Mouse (Mus musculus): ENCODE measurements around the gene Ppp4r2.
"Not testable (repeated sequence)": the region's sequence is repeated elsewhere in the genome, so short reads cannot be mapped to it uniquely, and the experiment has no call there.

Ppp4r2 gene

DNA sequence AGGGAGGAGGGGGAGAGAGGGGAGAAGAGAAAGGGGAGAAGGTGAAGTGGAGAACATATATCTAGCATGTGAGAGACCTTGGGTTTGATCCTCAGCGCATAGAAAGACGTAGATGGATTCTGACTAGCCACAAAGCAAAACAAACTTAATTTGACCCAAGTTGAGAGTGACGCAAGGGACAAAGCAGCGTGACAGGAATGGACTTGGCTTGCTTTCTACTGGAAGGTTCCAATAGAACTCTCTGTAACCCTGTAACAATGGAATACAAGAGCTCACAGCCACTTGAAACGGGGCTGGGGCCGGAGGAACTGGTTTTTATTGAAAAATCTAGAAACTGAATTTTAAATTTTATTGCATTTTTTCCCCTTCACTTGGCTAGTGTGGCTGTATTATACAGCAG, 1.7 kb upstream of the Ppp4r2 start:
- no peak for DNase-seq (ENCODE audit: low spot score)

DNA sequence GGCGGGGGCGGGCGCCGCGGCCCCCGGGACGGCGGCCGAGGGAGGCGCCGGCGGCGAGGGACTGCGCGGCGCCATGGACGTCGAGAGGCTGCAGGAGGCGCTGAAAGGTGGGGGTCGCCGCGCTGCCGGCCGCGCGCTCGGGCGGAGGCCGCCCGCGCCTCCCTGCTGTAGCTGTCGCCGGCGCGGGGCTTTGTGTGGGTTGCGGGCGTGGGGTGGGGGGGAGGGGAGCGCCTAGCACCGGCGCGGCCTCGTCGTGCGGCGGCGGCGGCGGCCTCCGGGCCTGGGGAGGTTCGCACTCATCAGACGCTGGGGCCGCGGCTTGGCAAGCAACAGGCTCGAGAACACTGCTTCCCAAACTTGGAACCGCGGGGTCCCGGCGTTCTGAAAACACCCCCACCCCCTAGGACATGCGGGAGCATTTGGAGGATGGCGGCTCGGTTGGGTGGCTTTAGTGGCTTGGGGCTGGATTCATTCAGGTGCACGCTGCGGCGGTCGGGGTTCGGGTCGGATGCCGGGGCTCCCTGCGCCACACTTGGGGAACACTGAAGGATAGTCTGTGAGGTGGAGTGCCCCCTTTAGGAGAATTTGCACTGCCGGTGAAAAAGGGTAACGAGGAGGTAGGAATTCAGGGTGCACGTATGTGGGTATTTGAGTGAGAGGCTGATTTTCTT, 524 bp downstream of the Ppp4r2 start:
- peak; percentile 69 for DNase-seq (ENCODE audit: low spot score)

- no peak for DNase-seq (ENCODE audit: low spot score)
These were observed 1.2 kb downstream of the Ppp4r2 start for GRCm38 (mm10) chr6:100834489-100835160.

GRCm38 (mm10) chr6:100845058-100845457, 11.6 kb downstream of the Ppp4r2 start:
- DNase-seq (ENCODE audit: low spot score), result no peak

DNA sequence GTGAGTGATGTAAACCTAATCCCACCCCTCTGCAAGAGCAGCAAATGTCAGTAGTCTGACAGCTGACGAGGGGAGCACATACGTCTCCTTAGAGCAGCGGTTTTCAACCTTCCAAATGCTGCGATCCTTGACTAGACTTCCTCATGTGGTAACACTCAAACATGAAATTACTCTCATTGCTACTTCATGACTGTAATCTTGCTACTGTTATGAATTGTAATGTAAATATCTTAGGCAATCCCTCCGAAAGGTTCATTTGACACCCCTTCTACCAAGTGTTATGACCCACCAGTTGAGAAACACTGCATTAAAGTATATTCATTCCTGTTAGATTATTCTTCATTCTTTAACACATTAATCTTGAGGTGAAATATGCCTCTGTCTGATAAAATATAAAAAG, 13.8 kb downstream of the Ppp4r2 start:
- DNase-seq (ENCODE audit: low spot score), result no peak

DNA sequence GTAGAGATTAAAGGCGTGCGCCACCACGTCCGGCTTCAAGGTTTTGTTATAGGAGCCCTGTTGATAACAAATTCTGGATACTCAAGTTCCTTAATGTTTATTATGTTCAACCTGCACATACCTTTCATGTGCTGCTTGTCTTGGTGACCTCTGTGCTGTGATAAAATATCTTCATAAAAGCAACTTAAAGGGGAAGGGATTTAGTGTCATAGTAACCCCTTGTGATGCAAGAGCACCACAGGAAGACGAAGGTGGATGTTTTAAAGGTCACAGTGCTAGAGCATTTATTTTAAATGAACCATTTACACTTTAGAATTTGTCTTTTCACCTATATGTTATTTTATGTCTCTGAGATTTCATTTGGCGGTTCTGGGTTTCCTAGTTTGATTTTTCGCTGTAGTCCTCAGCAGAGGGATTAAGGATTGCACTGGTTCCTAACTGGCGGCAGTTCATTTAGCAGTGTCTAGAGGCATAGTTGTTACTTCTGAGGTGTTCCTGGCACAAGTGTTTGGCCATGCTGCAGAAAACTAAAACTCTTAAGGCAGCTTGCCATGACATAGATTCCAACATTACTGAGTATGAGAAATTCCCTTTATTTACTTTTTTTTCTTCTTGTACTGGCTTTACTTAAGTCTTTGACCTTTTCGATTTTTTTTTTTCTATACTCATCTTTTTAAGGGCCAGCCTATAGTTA, 15.4 kb downstream of the Ppp4r2 start:
- DNase-seq (ENCODE audit: low spot score), result no peak

DNA sequence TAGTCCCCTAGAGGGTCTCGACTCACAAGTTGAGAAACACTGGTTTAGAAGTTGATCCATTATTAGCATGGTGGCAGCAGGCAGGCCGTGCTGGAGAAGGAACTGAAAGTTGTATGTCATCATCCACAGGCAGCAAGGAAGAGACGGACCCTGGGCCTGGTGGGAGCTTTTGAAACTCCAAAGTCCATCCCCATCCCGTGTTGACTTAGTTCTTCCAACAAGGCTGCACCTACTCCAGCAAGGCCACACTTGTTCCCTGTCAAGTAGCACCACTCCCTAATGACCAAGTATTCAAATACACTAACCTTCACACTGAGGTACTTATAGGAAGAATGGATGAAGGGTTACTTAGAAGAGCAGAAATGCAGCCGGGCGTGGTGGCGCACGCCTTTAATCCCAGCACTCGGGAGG, 17.3 kb downstream of the Ppp4r2 start:
- no peak for DNase-seq (ENCODE audit: low spot score)

- DNase-seq (ENCODE audit: low spot score), result no peak
These were observed 17.7 kb downstream of the Ppp4r2 start for GRCm38 (mm10) chr6:100851083-100851482.

DNA sequence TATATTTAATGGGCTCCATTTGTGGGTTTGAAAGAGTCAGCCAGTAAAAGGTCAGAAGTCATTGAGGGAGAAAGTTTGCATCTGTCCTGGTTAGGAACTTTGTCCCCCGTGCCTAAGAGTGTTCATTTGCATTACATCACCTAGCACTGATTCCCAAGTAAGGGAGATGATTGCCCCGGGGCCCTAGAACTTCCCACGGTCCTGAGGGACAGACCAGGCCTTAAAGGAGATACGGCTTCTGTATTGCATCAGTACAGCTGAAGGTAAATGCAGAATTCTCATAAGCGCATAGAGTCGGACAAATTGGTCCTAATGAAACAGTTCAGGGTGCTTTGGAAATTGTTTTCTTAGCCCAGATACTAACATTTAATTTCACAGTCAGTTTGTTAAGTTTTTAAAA, 31.9 kb downstream of the Ppp4r2 start:
- DNase-seq (ENCODE audit: low spot score), result no peak

DNA sequence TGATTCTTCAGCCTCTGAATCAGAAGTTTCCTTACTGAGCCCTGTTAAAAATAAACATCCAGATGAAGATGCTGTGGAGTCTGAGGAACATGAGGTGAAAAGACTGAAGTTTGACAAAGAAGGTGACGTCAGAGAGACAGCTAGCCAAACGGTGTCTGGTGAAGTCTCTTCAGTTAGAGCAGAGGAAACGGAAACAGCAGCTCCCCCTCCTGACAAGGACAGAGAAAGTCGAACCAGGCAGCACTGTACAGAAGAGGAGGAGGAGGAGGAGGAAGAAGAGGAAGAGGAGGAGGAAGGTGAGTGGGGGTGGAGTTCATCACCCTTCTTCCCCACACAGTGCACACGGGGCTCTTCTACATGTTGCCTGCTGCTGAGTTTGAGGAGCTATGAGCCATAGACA, 32.4 kb downstream of the Ppp4r2 start:
- not testable (repeated sequence) for DNase-seq (ENCODE audit: low spot score)

- DNase-seq (ENCODE audit: low spot score), result not testable (repeated sequence)
These were observed 32.8 kb downstream of the Ppp4r2 start for GRCm38 (mm10) chr6:100866246-100866645.

GRCm38 (mm10) chr6:100868863-100869262, 35.4 kb downstream of the Ppp4r2 start:
- peak; percentile 28 for DNase-seq (ENCODE audit: low spot score)

DNA sequence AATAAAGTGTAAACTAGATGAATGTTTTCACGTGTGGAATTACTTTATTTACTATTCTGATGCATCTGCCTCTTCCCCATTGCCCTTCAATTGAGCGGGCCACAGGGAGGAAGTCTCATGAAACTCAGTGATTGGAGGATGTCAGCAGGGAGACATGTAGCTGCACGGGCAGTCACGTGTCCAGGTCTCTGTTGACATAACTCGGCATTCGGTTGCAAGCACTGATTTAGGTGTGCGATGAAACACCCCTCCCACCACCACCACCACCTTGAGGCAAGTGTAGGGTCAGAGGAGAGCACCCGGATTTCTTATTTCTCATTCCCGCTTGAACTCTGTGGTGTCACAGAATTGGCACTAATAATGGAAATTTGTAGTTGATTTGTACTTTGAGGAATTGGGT, 36.5 kb downstream of the Ppp4r2 start:
- DNase-seq (ENCODE audit: low spot score), result no peak

DNA sequence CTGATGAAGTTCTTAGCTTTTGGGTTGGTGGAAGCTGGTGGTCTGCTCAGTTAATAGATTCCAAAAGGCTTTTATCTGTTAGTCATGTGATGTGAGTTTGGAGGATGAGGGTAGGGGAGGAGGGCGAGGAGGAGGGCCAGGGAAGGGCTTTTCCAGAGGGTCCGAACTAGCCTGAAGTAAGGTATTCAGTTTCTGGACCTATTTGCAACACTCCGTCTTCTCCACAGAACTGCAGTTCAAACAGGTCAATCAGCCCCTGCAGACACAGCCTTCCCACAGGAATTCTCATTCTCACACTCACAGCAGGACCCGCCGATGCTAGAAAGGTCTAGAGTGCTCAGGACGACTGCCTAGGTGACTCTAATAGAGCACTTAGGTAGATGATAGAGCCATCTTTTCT, 39.8 kb downstream of the Ppp4r2 start:
- no peak for DNase-seq (ENCODE audit: low spot score)

DNA sequence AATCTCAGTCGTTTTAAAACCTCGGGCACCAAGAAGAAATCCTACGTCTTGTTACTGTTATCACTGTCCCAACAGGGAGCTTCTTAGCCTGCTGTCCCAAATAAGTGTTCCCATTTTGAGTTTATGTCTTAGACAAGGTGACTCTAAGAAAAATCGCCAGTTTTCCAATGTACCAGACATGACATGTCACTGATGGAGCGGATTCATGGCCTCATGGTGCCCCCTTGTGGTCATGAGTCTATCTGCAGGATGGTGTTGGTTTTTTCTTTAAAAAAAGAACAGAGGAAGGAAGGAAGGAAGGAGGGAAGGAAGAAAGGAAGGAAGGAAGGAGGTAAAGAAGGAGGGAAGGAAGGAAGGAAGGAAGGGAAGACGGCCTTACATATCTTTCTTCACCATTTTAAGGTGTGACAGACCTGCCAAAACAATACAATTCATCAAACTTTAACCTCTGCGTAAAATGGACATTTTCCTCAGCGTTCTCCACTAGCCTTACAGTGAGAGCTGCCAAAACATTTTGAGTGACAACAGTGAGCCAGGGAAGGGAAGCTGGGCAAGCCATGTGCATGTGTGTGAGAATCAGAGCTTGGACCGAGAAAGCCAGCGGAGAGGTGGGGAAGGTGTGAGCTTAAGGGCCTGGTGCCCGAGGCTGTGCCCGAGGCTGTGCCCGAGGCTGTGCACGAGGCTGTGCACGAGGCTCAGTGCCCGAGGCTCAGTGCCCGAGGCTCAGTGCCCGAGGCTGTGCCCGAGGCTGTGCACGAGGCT, 42.6 kb downstream of the Ppp4r2 start:
- DNase-seq (ENCODE audit: low spot score), result peak; percentile 90

DNA sequence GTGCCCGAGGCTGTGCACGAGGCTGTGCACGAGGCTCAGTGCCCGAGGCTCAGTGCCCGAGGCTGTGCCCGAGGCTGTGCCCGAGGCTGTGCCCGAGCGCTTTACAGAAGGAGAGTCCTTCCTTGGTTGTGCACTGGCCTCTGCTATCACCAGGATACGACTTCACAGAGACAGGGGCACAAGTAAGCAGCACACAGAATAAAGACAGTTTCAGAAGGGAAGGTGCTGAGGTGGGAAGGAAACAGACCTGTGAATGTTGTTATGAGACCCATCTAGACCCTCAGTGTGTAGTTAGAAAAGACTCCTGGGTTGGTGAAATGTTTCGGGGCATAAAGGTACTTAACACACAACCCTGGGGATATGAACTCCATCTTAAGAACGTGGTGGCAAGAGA, 43.2 kb downstream of the Ppp4r2 start:
- DNase-seq (ENCODE audit: low spot score), result no peak

DNA sequence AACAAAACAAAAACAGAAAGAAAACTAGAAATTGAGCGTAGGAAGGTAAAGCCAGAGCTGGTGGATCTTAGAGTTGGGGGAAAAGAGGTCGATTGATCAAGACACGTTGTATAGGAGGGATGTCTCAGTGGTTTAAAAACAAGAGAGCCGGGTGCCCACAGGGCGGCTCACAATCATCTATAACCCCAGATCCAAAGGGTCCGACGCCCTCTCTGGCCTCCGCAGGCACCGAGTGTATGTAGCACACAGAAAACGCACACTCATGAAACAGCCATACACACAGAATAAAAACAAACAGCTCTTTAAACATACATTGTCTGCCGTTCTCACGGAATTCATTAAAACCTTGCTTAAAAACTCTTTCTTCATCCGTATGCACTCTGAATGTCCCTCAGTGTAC, 45.1 kb downstream of the Ppp4r2 start:
- DNase-seq (ENCODE audit: low spot score), result no peak

- DNase-seq (ENCODE audit: low spot score), result no peak
These were observed 46.2 kb downstream of the Ppp4r2 start for GRCm38 (mm10) chr6:100879607-100880006.

GRCm38 (mm10) chr6:100881657-100882056, 48.2 kb downstream of the Ppp4r2 start:
- no peak for DNase-seq (ENCODE audit: low spot score)

DNA sequence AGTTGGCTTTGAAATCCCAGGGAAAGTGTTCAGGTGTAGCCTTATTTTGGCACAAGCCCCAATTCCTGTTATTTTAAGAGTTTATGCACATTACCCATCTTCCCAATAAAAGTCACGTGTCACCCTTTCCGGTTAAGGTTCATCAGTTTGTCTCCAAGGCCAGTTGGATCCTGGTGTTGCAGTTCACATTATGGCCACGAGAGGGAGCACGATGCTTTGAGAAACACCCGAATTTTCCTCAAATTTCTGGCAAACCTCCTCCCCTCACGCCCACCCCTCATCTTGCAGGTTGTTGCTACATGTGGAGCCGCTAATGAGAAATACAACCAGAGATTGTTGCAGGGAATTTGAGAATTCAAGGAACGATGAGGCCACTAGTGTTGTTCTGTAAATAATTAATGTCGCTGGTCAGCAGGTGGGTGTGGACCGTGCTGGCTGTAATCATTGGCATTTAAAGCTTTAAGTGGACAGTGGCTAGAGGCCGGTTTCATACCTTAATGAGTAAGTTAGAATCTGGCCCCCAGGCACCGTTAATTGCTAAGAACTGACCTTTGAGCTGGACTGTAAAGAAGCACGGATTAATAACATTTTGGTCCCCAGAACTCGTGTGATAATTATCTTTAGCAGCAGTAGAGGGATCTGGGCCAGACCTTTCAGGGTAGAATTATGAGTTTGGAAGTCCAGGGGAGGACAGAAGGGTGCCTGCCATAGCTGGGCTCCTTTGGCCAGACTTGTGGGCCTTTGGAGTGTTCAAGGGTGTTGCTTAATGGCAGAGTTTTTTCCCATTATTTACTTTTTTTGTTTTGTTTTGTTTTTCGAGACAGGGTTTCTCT, 49.2 kb downstream of the Ppp4r2 start:
- DNase-seq (ENCODE audit: low spot score), result peak; percentile 94

GRCm38 (mm10) chr6:100883233-100883632, 49.8 kb downstream of the Ppp4r2 start:
- peak; percentile 64 for DNase-seq (ENCODE audit: low spot score)
